Mouse (Mus musculus): Measurements from ENCODE around the gene Josd2. TPM values are rescaled to one million over a fixed set of nuclear protein-coding genes. Genes with fewer than 3 reads are reported as not detected.
A peak's percentile ranks its signal among the peaks of the same experiment; 100 is the strongest.

Gene Josd2
- total RNA-seq, 2 experiments from 2014 or later: 40.3 to 48.1 TPM

- no peak for DNase-seq (ENCODE audit: low spot score in 2 of 2)
These were observed 3.2 kb downstream of the Josd2 start for GRCm38 (mm10) chr7:44470696-44471612.

- DNase-seq (ENCODE audit: low spot score in 2 of 2): no peak
These were observed 4.2 kb downstream of the Josd2 start for GRCm38 (mm10) chr7:44471880-44472557.

GRCm38 (mm10) chr7:44472558-44472885 lies 4.7 kb downstream of the Josd2 start:
- DNase-seq (ENCODE audit: low spot score in 2 of 2): no peak

GRCm38 (mm10) chr7:44472961-44473646 lies 5.3 kb downstream of the Josd2 start:
- no peak for DNase-seq (ENCODE audit: low spot score in 2 of 2)

GRCm38 (mm10) chr7:44474419-44474818 lies 6.6 kb downstream of the Josd2 start:
- DNase-seq (ENCODE audit: low spot score in 2 of 2): no peak

- DNase-seq (ENCODE audit: low spot score in 2 of 2): no peak
These were observed 7.3 kb downstream of the Josd2 start for GRCm38 (mm10) chr7:44475046-44475614.

- no peak for DNase-seq (ENCODE audit: low spot score in 2 of 2)
These were observed 15.2 kb downstream of the Josd2 start for GRCm38 (mm10) chr7:44482836-44483435.

- DNase-seq (ENCODE audit: low spot score in 2 of 2): no peak
These were observed 16.3 kb downstream of the Josd2 start for GRCm38 (mm10) chr7:44484109-44484508.

- DNase-seq (ENCODE audit: low spot score in 2 of 2): peak in 1 of 2 experiments; percentile 55
These were observed 17.2 kb downstream of the Josd2 start for GRCm38 (mm10) chr7:44484841-44485571.

GRCm38 (mm10) chr7:44485572-44486195 lies 17.9 kb downstream of the Josd2 start:
- no peak for DNase-seq (ENCODE audit: low spot score in 2 of 2)

GRCm38 (mm10) chr7:44486927-44487575 lies 19.3 kb downstream of the Josd2 start:
- DNase-seq (ENCODE audit: low spot score in 2 of 2): no peak

- no peak for DNase-seq (ENCODE audit: low spot score in 2 of 2)
These were observed 20.2 kb downstream of the Josd2 start for GRCm38 (mm10) chr7:44487936-44488335.

- DNase-seq (ENCODE audit: low spot score in 2 of 2): no peak
These were observed 20.8 kb downstream of the Josd2 start for GRCm38 (mm10) chr7:44488545-44488944.

- DNase-seq (ENCODE audit: low spot score in 2 of 2): no peak
These were observed 22.5 kb downstream of the Josd2 start for GRCm38 (mm10) chr7:44490281-44490680.

GRCm38 (mm10) chr7:44491391-44491790 lies 23.6 kb downstream of the Josd2 start:
- DNase-seq (ENCODE audit: low spot score in 2 of 2): no peak

GRCm38 (mm10) chr7:44492166-44492826 lies 24.5 kb downstream of the Josd2 start:
- no peak for DNase-seq (ENCODE audit: low spot score in 2 of 2)

- no peak for DNase-seq (ENCODE audit: low spot score in 2 of 2)
These were observed 26.9 kb downstream of the Josd2 start for GRCm38 (mm10) chr7:44494681-44495080.

- DNase-seq (ENCODE audit: low spot score in 2 of 2): no peak
These were observed 27.3 kb downstream of the Josd2 start for GRCm38 (mm10) chr7:44495086-44495485.
